Mouse (Mus musculus) limb, embryonic 15.5 days (tissue): ENCODE measurements around the gene Myo15. TPM values are rescaled to one million over a fixed set of nuclear protein-coding genes. Genes with fewer than 3 reads are reported as not detected.
"Not testable (repeated sequence)": the region's sequence is repeated elsewhere in the genome, so short reads cannot be mapped to it uniquely, and the experiment has no call there.

ENCODE experiments used
- ATAC-seq: fragments of 200-750 bp; cut with Nextera tagmentation; 2 replicates; pipeline ENCODE4 v1.8.0; 2017; ENCODE audit warnings: low read depth, moderate TSS enrichment; ENCODE audit not compliant: insufficient number of reproducible peaks, low FRiP score, low TSS enrichment
- H3K27ac ChIP-seq: fragments of 300-500 bp; sonication (generic); 2 replicates; pipeline ENCODE4 v1.5.1; 2015; ENCODE audit warnings: moderate library complexity, mild to moderate bottlenecking, inconsistent platforms
- H3K27me3 ChIP-seq: fragments of 300-500 bp; sonication (generic); 2 replicates; pipeline ENCODE4 v1.6.1; 2015; ENCODE audit warnings: inconsistent platforms
- H3K36me3 ChIP-seq: fragments of 300-500 bp; sonication (generic); 2 replicates; pipeline ENCODE4 v1.6.1; 2015; ENCODE audit warnings: inconsistent platforms
- H3K4me1 ChIP-seq: fragments of 300-500 bp; sonication (generic); 2 replicates; pipeline ENCODE4 v1.6.1; 2015; ENCODE audit warnings: inconsistent platforms
- H3K4me2 ChIP-seq: fragments of 300-500 bp; sonication (generic); 2 replicates; pipeline ENCODE4 v1.6.1; 2015; ENCODE audit warnings: mild to moderate bottlenecking, inconsistent platforms
- H3K4me3 ChIP-seq: fragments of 300-500 bp; sonication (generic); 2 replicates; pipeline ENCODE4 v1.5.1; 2015; ENCODE audit warnings: mild to moderate bottlenecking, inconsistent platforms
- H3K9ac ChIP-seq: fragments of 300-500 bp; sonication (generic); 2 replicates; pipeline ENCODE4 v1.6.1; 2015; ENCODE audit warnings: inconsistent platforms
- H3K9me3 ChIP-seq: fragments of 300-500 bp; sonication (generic); 2 replicates; pipeline ENCODE4 v1.6.1; 2016; ENCODE audit warnings: inconsistent platforms
- WGBS: fragments of 180-500 bp; shearing (Covaris S2); methylation state at CpG from one replicate; pipeline ENCODE4 v1.1.7; 2015; 5-methylcytosine and 5-hydroxymethylcytosine counted together
- polyA plus RNA-seq: library from polyadenylated mRNA; unstranded; fragments of >200 nt; fragmentation: Nextera tagmentation; extraction: Ambion mirVana; gene quantifications from 2 replicates; pipeline ENCODE4 v1.2.1, GENCODE M21; 2015

Gene Myo15
- polyA plus RNA-seq, 1 experiment from 2014 or later = 0.35 TPM

DNA sequence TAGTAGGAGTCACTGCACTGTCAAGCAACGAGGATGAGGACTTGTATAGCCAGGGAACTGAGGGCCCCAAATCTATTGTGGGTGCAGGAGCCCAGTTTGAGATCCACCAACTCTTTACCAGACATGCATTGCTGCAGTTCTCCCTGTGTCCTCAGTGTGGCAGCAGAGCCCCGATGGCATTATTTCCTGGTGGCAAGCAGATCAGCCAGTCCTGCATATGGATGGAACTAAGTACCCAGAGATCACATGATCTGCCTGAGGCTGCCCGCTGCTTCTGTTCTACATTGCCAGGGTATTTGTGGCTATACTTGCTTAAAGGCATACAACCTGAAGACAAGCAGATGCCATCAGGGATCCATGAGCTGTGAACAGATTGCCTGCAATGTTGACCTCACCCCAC lies 90.2 kb downstream of the Myo15 start:
- Histone ChIP-seq H3K4me3 (no peak overlapping the region), H3K27ac (no peak overlapping the region), H3K4me1 (no peaks in the 10 kb centered on the region), H3K9me3 (no peaks in the 10 kb centered on the region), H3K4me2 (no peak overlapping the region), H3K27me3 (no peaks in the 10 kb centered on the region), H3K36me3 (peaks cover 44% of the 10 kb centered on the region), H3K9ac (no peak overlapping the region)
- WGBS = 20% methylated on average over 3 of the region's 3 CpGs
- no peak for ATAC-seq

DNA sequence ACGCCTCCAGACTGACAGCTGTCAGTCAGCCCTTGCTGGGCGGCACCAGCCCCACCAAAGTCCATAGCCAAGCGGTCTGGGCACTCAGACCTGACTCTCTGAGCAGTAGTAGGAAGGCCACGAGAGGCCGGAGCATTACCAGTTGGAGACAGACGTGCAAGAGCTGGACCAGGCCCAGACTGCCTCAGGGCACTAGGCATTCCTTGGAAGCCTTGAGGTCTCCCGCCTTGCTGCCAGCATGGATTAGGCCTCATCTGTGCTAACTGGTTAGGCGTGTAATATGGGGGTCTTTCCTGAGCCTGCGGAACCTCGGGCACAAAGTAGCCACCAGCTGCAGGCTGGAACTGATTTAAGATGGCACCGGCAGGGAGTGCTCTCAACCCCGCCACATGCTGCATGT lies 104.9 kb downstream of the Myo15 start:
- WGBS = 72% methylated on average over 11 of the region's 12 CpGs
- not testable (repeated sequence) for H3K4me1 ChIP-seq, H3K9ac ChIP-seq, H3K9me3 ChIP-seq, H3K36me3 ChIP-seq, H3K4me3 ChIP-seq, H3K4me2 ChIP-seq, H3K27ac ChIP-seq, H3K27me3 ChIP-seq, ATAC-seq

Other genes with a start within 250 kb of the Myo15 start
- gene Srebf1, start 246.8 kb upstream of the Myo15 start, polyA plus RNA-seq = 66.5 and 70.3 TPM in 2 replicates
- gene Tom1l2, start 116.4 kb upstream of the Myo15 start, polyA plus RNA-seq = 33.4 and 33.7 TPM in 2 replicates
- gene Drc3, start 116.0 kb upstream of the Myo15 start, polyA plus RNA-seq = 1.7 and 1.8 TPM in 2 replicates
- 26.3 and 29.9 TPM in 2 replicates for gene Gid4, start 52.2 kb upstream of the Myo15 start, polyA plus RNA-seq
- 52.4 and 55.4 TPM in 2 replicates for gene Atpaf2, start 50.9 kb upstream of the Myo15 start, polyA plus RNA-seq
- 103 and 111 TPM in 2 replicates for gene Drg2, start 14.7 kb upstream of the Myo15 start, polyA plus RNA-seq
- 33.1 and 37.7 TPM in 2 replicates for gene Alkbh5, start 67.0 kb downstream of the Myo15 start, polyA plus RNA-seq
- 50.1 and 56.9 TPM in 2 replicates for gene Llgl1, start 230.4 kb downstream of the Myo15 start, polyA plus RNA-seq